Mouse (Mus musculus): ENCODE results near the gene Ntf3. TPM values are rescaled to one million over a fixed set of nuclear protein-coding genes. Genes with fewer than 3 reads are reported as not detected.

The Ntf3 gene
- polyA plus RNA-seq, 1 experiment, result not detected

DNA sequence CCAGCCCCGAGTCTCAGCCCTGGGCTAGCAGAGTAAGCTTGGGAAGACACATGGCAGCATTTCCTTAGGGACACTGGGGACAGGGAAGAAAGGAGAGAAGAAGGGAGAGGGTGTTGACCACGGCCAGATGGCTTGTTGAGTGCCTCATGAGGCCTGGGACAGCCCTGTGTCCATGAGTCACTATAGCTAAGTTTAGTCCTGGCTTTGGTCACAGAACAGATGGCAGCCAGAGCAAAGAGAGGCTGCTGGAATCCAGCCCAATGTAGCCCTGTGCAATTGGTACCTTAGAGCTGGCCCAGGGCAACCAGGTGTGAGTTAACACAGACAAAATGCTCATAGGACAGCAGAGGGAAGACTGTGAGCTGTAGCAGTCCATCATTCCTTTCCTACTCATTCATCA lies 33.2 kb upstream of the Ntf3 start:
- no peaks in the 10 kb centered on the region for H3K36me3 ChIP-seq (ENCODE audit: control insufficient read depth, insufficient read depth)
- H3K4me3 ChIP-seq, result no peak overlapping the region
- H3K79me2 ChIP-seq (ENCODE audit: control insufficient read depth, insufficient read depth), result no peaks in the 10 kb centered on the region
- TF ChIP-seq MYOD1 (IDR thresholded peaks at IDR 0.05; ENCODE audit: control insufficient read depth in 1 of 3, insufficient read length in 2 of 3, low read depth in 2 of 3) (peak in 1 of 3 experiments; percentile 49), E2F4 (IDR thresholded peaks at IDR 0.05; ENCODE audit: insufficient read depth) (no peak), TCF12 (IDR thresholded peaks at IDR 0.05; ENCODE audit: insufficient read depth, poor library complexity, severe bottlenecking) (no peak), SRF (IDR thresholded peaks at IDR 0.05; ENCODE audit: control insufficient read depth, insufficient read length, low read depth) (no peak), MYOG (IDR thresholded peaks at IDR 0.05; ENCODE audit: control insufficient read depth in 1 of 3, insufficient read depth in 1 of 3, insufficient read length in 2 of 3, low read depth in 2 of 3) (no peak), POLR2AphosphoS2 (IDR thresholded peaks at IDR 0.05; ENCODE audit: insufficient read length, low read depth) (no peak)
- H3K4me2 ChIP-seq (ENCODE audit: low read depth), result no peak overlapping the region
- H3K27me3 ChIP-seq (ENCODE audit: control insufficient read depth, insufficient read depth, insufficient read length), result no peaks in the 10 kb centered on the region
- no peak overlapping the region for H3ac ChIP-seq (ENCODE audit: control insufficient read depth, insufficient read length)

DNA sequence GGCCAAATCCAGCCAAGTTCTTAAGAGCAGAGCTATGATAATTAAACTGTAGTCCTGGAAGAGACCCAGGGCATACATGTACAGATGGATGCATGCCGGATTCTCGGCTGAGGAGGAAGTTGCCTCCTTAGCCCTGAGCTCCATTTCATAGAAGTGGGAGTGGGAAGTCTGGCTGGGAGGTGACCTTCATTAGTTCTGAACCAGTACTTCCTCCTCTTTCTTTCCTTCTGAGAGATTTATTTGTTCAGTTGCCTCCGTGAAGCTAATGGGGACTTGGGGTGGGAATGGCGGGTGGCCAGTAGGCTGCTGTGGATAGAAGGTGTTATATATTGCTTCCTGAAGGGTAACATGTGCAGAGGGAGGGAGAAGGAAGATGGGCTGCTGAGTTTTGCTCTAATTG lies 28.1 kb upstream of the Ntf3 start:
- Histone ChIP-seq H3K4me3 (no peak overlapping the region), H3K4me2 (ENCODE audit: low read depth) (no peak overlapping the region), H3K79me2 (ENCODE audit: control insufficient read depth, insufficient read depth) (no peaks in the 10 kb centered on the region), H3K36me3 (ENCODE audit: control insufficient read depth, insufficient read depth) (no peaks in the 10 kb centered on the region), H3K27me3 (ENCODE audit: control insufficient read depth, insufficient read depth, insufficient read length) (no peaks in the 10 kb centered on the region), H3ac (ENCODE audit: control insufficient read depth, insufficient read length) (no peak overlapping the region)
- TF ChIP-seq POLR2A (IDR thresholded peaks at IDR 0.05; ENCODE audit: insufficient read length, low read depth) (no peak), E2F4 (IDR thresholded peaks at IDR 0.05; ENCODE audit: insufficient read depth) (no peak), TCF12 (IDR thresholded peaks at IDR 0.05; ENCODE audit: insufficient read depth, poor library complexity, severe bottlenecking) (no peak), SRF (IDR thresholded peaks at IDR 0.05; ENCODE audit: control insufficient read depth, insufficient read length, low read depth) (no peak), USF1 (IDR thresholded peaks at IDR 0.05; ENCODE audit: low read depth) (no peak), POLR2AphosphoS2 (IDR thresholded peaks at IDR 0.05; ENCODE audit: insufficient read length, low read depth) (no peak), MYOG (IDR thresholded peaks at IDR 0.05; ENCODE audit: control insufficient read depth in 1 of 3, insufficient read depth in 1 of 3, insufficient read length in 2 of 3, low read depth in 2 of 3) (no peak), MYOD1 (IDR thresholded peaks at IDR 0.05; ENCODE audit: control insufficient read depth in 1 of 3, insufficient read length in 2 of 3, low read depth in 2 of 3) (no peak), CEBPB (IDR thresholded peaks at IDR 0.05; ENCODE audit: insufficient read depth, poor library complexity, severe bottlenecking) (no peak), TCF3 (IDR thresholded peaks at IDR 0.05; ENCODE audit: insufficient read length, low read depth) (no peak), REST (IDR thresholded peaks at IDR 0.05; ENCODE audit: insufficient read depth, insufficient read length) (no peak), MAX (IDR thresholded peaks at IDR 0.05; ENCODE audit: low read depth) (no peak)

DNA sequence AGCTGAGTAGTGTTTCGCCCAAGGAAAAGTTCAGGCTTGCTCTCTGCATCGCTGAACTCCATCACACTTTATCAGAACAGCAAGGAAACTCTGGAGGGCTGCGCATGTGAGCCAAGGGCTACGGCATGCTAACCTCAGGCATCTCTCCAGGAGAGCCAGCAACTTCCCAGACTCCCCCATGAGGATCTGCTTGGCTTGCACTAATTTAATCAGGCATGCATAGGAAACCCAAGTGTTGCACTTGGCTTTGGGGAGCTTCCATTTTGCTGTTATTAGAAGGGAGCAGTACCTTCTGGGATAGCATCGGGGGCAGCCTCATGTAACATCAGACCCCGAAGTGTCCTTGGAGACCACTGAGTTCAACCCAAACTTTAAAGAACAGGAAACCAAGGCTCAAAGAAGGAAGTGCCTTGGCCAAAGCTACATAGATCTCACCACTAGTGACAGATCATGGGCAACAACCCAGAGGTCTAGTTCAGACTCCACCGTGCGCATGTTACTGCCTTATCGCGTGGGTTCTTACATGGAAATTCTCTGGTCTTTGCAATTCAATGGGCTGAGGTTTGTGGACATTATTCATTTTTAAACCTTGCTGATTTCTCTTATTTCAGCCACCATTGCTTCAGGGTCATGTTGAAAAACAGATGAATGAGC lies 23.6 kb upstream of the Ntf3 start:
- Histone ChIP-seq H3K79me2 (ENCODE audit: control insufficient read depth, insufficient read depth) (no peaks in the 10 kb centered on the region), H3K4me3 (no peak overlapping the region), H3K36me3 (ENCODE audit: control insufficient read depth, insufficient read depth) (no peaks in the 10 kb centered on the region), H3K4me2 (ENCODE audit: low read depth) (no peak overlapping the region), H3ac (ENCODE audit: control insufficient read depth, insufficient read length) (no peak overlapping the region), H3K27me3 (ENCODE audit: control insufficient read depth, insufficient read depth, insufficient read length) (no peaks in the 10 kb centered on the region)
- TF ChIP-seq MAX (IDR thresholded peaks at IDR 0.05; ENCODE audit: low read depth) (no peak), MYOG (IDR thresholded peaks at IDR 0.05; ENCODE audit: control insufficient read depth in 1 of 3, insufficient read depth in 1 of 3, insufficient read length in 2 of 3, low read depth in 2 of 3) (no peak), POLR2A (IDR thresholded peaks at IDR 0.05; ENCODE audit: insufficient read length, low read depth) (no peak), E2F4 (IDR thresholded peaks at IDR 0.05; ENCODE audit: insufficient read depth) (no peak), MYOD1 (IDR thresholded peaks at IDR 0.05; ENCODE audit: control insufficient read depth in 1 of 3, insufficient read length in 2 of 3, low read depth in 2 of 3) (no peak), SRF (IDR thresholded peaks at IDR 0.05; ENCODE audit: control insufficient read depth, insufficient read length, low read depth) (no peak), REST (IDR thresholded peaks at IDR 0.05; ENCODE audit: insufficient read depth, insufficient read length) (no peak), CEBPB (IDR thresholded peaks at IDR 0.05; ENCODE audit: insufficient read depth, poor library complexity, severe bottlenecking) (no peak), TCF3 (IDR thresholded peaks at IDR 0.05; ENCODE audit: insufficient read length, low read depth) (no peak), USF1 (IDR thresholded peaks at IDR 0.05; ENCODE audit: low read depth) (no peak), POLR2AphosphoS2 (IDR thresholded peaks at IDR 0.05; ENCODE audit: insufficient read length, low read depth) (no peak), TCF12 (IDR thresholded peaks at IDR 0.05; ENCODE audit: insufficient read depth, poor library complexity, severe bottlenecking) (no peak)

DNA sequence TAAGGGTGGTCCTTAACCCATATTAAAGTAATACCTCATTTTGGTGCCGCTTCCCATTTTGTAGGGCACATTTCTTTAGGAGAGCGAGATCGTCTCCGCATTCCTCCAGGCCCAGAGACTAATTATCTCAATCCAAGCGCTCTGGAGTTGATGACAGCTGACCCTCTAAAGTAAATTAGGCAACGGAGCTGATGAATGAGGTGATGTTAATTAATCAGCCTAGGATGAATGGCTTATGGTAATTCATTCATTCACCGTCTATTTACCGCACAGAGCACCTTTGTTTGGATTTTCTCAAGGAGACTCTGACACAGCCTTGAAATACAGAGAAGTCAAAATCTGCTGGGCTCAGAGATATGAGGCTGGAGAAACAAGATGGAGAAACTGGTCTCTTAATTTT lies 20.7 kb upstream of the Ntf3 start:
- no peaks in the 10 kb centered on the region for H3K36me3 ChIP-seq (ENCODE audit: control insufficient read depth, insufficient read depth)
- TF ChIP-seq SRF (IDR thresholded peaks at IDR 0.05; ENCODE audit: control insufficient read depth, insufficient read length, low read depth), result no peak
- no peak for TF ChIP-seq POLR2AphosphoS2 (IDR thresholded peaks at IDR 0.05; ENCODE audit: insufficient read length, low read depth)
- TF ChIP-seq CEBPB (IDR thresholded peaks at IDR 0.05; ENCODE audit: insufficient read depth, poor library complexity, severe bottlenecking), result no peak
- no peak overlapping the region for H3K4me3 ChIP-seq
- no peak overlapping the region for H3ac ChIP-seq (ENCODE audit: control insufficient read depth, insufficient read length)
- H3K27me3 ChIP-seq (ENCODE audit: control insufficient read depth, insufficient read depth, insufficient read length), result no peaks in the 10 kb centered on the region
- H3K4me2 ChIP-seq (ENCODE audit: low read depth), result no peak overlapping the region
- H3K79me2 ChIP-seq (ENCODE audit: control insufficient read depth, insufficient read depth), result no peaks in the 10 kb centered on the region

DNA sequence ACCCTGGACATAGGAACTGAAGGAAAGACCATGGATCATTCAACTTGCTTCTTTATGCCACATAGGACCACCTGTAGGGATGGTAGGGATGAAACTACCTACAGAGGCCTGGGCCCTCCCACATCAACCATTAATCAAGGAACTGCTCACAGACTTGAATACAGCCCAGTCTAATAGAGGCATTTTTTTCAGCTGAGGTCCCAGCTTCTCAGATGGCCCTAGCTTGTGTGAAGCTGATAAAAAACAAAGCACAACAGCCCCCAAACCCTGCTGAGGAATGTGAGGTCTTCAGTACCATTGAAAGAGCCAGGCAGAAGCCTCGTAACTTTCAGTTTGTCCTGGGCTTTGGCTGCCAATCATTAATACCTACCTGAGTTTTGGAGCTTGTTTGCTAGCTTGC lies 19.4 kb upstream of the Ntf3 start:
- TF ChIP-seq POLR2A (IDR thresholded peaks at IDR 0.05; ENCODE audit: insufficient read length, low read depth) (no peak), MYOG (IDR thresholded peaks at IDR 0.05; ENCODE audit: control insufficient read depth in 1 of 3, insufficient read depth in 1 of 3, insufficient read length in 2 of 3, low read depth in 2 of 3) (no peak), E2F4 (IDR thresholded peaks at IDR 0.05; ENCODE audit: insufficient read depth) (no peak)

More for the DNA sequence above, 19.4 kb upstream of the Ntf3 start:
- Histone ChIP-seq H3K4me2 (ENCODE audit: low read depth) (no peak overlapping the region), H3K27me3 (ENCODE audit: control insufficient read depth, insufficient read depth, insufficient read length) (no peaks in the 10 kb centered on the region), H3K4me3 (no peak overlapping the region), H3ac (ENCODE audit: control insufficient read depth, insufficient read length) (no peak overlapping the region), H3K36me3 (ENCODE audit: control insufficient read depth, insufficient read depth) (no peaks in the 10 kb centered on the region), H3K79me2 (ENCODE audit: control insufficient read depth, insufficient read depth) (no peaks in the 10 kb centered on the region)

Data from myocyte (in vitro differentiated cells).